Mouse (Mus musculus) heart, embryonic 12.5 days (tissue): ENCODE data around the gene Zcchc7. TPM values are rescaled to one million over a fixed set of nuclear protein-coding genes. Genes with fewer than 3 reads are reported as not detected.

Experiments
- ATAC-seq: fragments of 200-750 bp; cut with Nextera tagmentation; 2 replicates; pipeline ENCODE4 v1.8.0; 2017; ENCODE audit warnings: moderate TSS enrichment, moderate library complexity; ENCODE audit not compliant: insufficient number of reproducible peaks, low FRiP score
- H3K27ac ChIP-seq: fragments of 300-500 bp; sonication (generic); 2 replicates; pipeline ENCODE4 v1.5.1; 2016; ENCODE audit warnings: mild to moderate bottlenecking, moderate library complexity; ENCODE audit not compliant: poor library complexity, severe bottlenecking
- H3K27me3 ChIP-seq: fragments of 300-500 bp; sonication (generic); replicated peaks from 2 replicates; pipeline ENCODE4 v1.6.1; 2016; ENCODE audit warnings: mild to moderate bottlenecking, moderate library complexity
- H3K36me3 ChIP-seq: fragments of 300-500 bp; sonication (generic); 2 replicates; pipeline ENCODE4 v1.6.1; 2016; ENCODE audit warnings: mild to moderate bottlenecking, moderate library complexity
- H3K4me1 ChIP-seq: fragments of 300-500 bp; sonication (generic); replicated peaks from 2 replicates; pipeline ENCODE4 v1.6.1; 2016; ENCODE audit warnings: mild to moderate bottlenecking
- H3K4me2 ChIP-seq: fragments of 300-500 bp; sonication (generic); 2 replicates; pipeline ENCODE4 v1.6.1; 2016; ENCODE audit warnings: mild to moderate bottlenecking, moderate library complexity
- H3K4me3 ChIP-seq: fragments of 300-500 bp; sonication (generic); 2 replicates; pipeline ENCODE4 v1.5.1; 2016; ENCODE audit warnings: mild to moderate bottlenecking
- H3K9ac ChIP-seq: fragments of 300-500 bp; sonication (generic); 2 replicates; pipeline ENCODE4 v1.6.1; 2016; ENCODE audit warnings: mild to moderate bottlenecking, moderate library complexity
- H3K9me3 ChIP-seq: fragments of 300-500 bp; sonication (generic); replicated peaks from 2 replicates; pipeline ENCODE4 v1.6.1; 2016; ENCODE audit warnings: mild to moderate bottlenecking, moderate library complexity
- WGBS: fragments of 180-500 bp; shearing (Covaris S2); methylation state at CpG from one replicate; pipeline ENCODE4 v1.1.7; 2016; 5-methylcytosine and 5-hydroxymethylcytosine counted together
- polyA plus RNA-seq: library from polyadenylated mRNA; unstranded; fragments of >200 nt; fragmentation: Nextera tagmentation; extraction: Ambion mirVana; gene quantifications from 2 replicates; pipeline ENCODE4 v1.2.1, GENCODE M21; 2016

Zcchc7 gene
- polyA plus RNA-seq, 1 experiment from 2014 or later, result 22.0 TPM

- no peak for ATAC-seq
- Histone ChIP-seq H3K27me3 (no peaks in the 10 kb centered on the region), H3K27ac (no peak overlapping the region), H3K4me3 (no peak overlapping the region), H3K4me1 (0 out of 2 replicates have a peak, but pooled peaks cover 3% of the 10 kb centered on the region), H3K9ac (no peak overlapping the region), H3K9me3 (no peaks in the 10 kb centered on the region), H3K36me3 (no peaks in the 10 kb centered on the region), H3K4me2 (no peak overlapping the region)
- 72% methylated on average over 2 of the region's 2 CpGs for WGBS
Measured at GRCm38 (mm10) chr4:44776651-44777050, 21.0 kb downstream of the Zcchc7 start.

DNA sequence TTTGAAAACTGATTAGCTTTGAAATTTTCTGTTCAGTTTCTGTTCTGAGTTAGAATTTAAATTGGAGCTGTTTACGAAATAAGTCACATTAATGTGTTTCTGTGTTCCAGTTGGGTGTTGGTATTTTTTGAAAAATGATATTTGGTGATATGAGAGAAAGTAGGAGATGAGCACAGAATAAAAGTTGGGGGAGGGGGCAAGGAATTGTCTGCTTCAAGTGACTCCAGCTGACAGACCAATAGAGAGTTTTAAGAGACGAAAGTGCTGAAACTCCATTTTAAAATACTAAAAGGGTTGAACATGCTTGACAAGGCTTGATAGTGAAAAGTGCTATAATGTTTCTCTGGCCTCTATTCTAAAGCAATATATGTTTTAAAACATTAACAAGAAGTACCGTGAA, 21.4 kb downstream of the Zcchc7 start:
- Histone ChIP-seq H3K4me1 (0 out of 2 replicates have a peak, but pooled peaks cover 3% of the 10 kb centered on the region), H3K27me3 (no peaks in the 10 kb centered on the region), H3K9me3 (no peaks in the 10 kb centered on the region), H3K36me3 (no peaks in the 10 kb centered on the region), H3K4me2 (no peak overlapping the region), H3K27ac (no peak overlapping the region), H3K4me3 (no peak overlapping the region), H3K9ac (no peak overlapping the region)
- no peak for ATAC-seq
- WGBS, result 84% methylated on average over 3 of the region's 3 CpGs

DNA sequence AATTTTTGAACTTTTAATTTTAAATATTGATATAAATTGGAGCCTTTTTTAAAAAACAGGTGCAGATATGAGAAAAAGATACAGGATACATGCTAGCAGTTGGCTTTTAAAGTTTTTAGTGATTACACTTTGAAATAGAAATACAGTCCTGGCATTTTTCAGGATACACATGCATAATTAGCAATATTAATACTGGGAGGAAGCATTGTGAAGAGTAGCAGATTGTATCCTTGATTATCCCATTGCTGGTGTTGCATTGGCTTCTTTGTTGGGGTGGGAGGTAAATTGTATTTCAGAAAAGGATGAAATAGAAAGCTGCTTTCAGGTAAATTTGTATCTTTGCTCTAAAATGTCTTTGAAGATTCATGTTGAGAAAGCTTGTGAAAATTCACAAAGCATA, 22.0 kb downstream of the Zcchc7 start:
- Histone ChIP-seq H3K27ac (no peak overlapping the region), H3K4me3 (no peak overlapping the region), H3K9ac (no peak overlapping the region), H3K36me3 (no peaks in the 10 kb centered on the region), H3K4me1 (0 out of 2 replicates have a peak, but pooled peaks cover 3% of the 10 kb centered on the region), H3K27me3 (no peaks in the 10 kb centered on the region), H3K9me3 (no peaks in the 10 kb centered on the region), H3K4me2 (no peak overlapping the region)
- no peak for ATAC-seq

DNA sequence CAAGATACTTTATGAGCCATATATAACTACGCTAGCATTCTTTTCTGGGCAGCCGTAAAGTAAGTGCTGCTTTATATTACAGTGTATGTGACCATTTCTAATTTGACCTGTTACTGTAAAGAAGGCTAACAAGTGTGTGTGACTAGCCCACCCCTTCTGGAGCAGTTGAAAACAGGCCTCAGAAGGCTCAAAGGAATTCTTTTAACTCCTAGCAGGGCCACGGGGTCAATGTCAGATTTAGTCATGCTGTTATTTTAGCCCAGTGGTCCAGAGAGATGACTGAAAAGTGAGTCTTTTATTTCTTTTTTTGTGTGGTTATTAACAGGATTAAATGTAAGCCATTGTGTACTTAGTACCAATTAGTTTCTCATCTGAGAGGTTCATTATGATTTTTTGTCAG, 22.6 kb downstream of the Zcchc7 start:
- Histone ChIP-seq H3K27me3 (no peaks in the 10 kb centered on the region), H3K27ac (no peak overlapping the region), H3K4me1 (0 out of 2 replicates have a peak, but pooled peaks cover 3% of the 10 kb centered on the region), H3K9me3 (no peaks in the 10 kb centered on the region), H3K4me2 (no peak overlapping the region), H3K9ac (no peak overlapping the region), H3K36me3 (no peaks in the 10 kb centered on the region), H3K4me3 (no peak overlapping the region)
- WGBS, result 58% methylated on average over 3 of the region's 3 CpGs
- ATAC-seq, result no peak

- H3K9me3 ChIP-seq, result no peaks in the 10 kb centered on the region
- 80% methylated on average over 4 of the region's 4 CpGs for WGBS
- 0 out of 2 replicates have a peak, but pooled peaks cover 3% of the 10 kb centered on the region for H3K4me1 ChIP-seq
- H3K9ac ChIP-seq, result no peak overlapping the region
- ATAC-seq, result no peak
- H3K27me3 ChIP-seq, result no peaks in the 10 kb centered on the region
- no peak overlapping the region for H3K27ac ChIP-seq
- no peak overlapping the region for H3K4me2 ChIP-seq
- H3K36me3 ChIP-seq, result no peaks in the 10 kb centered on the region
- no peak overlapping the region for H3K4me3 ChIP-seq
Measured at GRCm38 (mm10) chr4:44780462-44781157, 24.9 kb downstream of the Zcchc7 start.

- no peak overlapping the region for H3K4me2 ChIP-seq
- no peak overlapping the region for H3K4me3 ChIP-seq
- no peak overlapping the region for H3K9ac ChIP-seq
- no peak for ATAC-seq
- 0 out of 2 replicates have a peak, but pooled peaks cover 3% of the 10 kb centered on the region for H3K4me1 ChIP-seq
- no peaks in the 10 kb centered on the region for H3K36me3 ChIP-seq
- H3K27ac ChIP-seq, result no peak overlapping the region
- 91% methylated on average over 1 of the region's 1 CpGs for WGBS
- H3K9me3 ChIP-seq, result no peaks in the 10 kb centered on the region
- no peaks in the 10 kb centered on the region for H3K27me3 ChIP-seq
Measured at GRCm38 (mm10) chr4:44781494-44781893, 25.8 kb downstream of the Zcchc7 start.

- no peak overlapping the region for H3K4me3 ChIP-seq
- no peak overlapping the region for H3K4me2 ChIP-seq
- no peaks in the 10 kb centered on the region for H3K36me3 ChIP-seq
- WGBS, result 49% methylated on average over 6 of the region's 6 CpGs
- ATAC-seq, result no peak
- H3K9me3 ChIP-seq, result no peaks in the 10 kb centered on the region
- H3K4me1 ChIP-seq, result no peaks in the 10 kb centered on the region
- no peak overlapping the region for H3K27ac ChIP-seq
- no peak overlapping the region for H3K9ac ChIP-seq
- no peaks in the 10 kb centered on the region for H3K27me3 ChIP-seq
Measured at GRCm38 (mm10) chr4:44783566-44784292, 28.1 kb downstream of the Zcchc7 start.

DNA sequence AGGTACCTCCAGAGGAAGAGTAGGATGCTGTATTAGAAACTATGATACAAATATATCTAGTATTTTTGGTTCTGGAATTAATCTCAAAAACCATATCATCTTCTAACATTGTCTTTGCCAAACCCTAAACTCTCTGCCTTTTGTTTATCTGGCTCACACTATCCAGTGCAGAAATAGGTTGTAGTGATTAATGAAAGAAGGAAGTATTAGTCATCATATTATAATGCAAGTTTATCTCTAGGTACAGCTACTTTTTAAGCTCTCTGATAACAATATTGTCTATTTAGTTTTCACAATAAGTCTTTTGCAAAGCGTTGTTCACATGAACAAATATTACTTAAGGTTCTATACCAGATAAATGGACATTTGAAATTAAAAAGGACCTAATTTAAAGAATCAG, 57.2 kb downstream of the Zcchc7 start:
- H3K4me3 ChIP-seq, result no peak overlapping the region
- no peak overlapping the region for H3K9ac ChIP-seq
- no peak overlapping the region for H3K27ac ChIP-seq
- no peak for ATAC-seq
- WGBS, result 69% methylated on average over 1 of the region's 1 CpGs
- H3K27me3 ChIP-seq, result no peaks in the 10 kb centered on the region
- no peak overlapping the region for H3K4me2 ChIP-seq
- H3K9me3 ChIP-seq, result no peaks in the 10 kb centered on the region
- no peaks in the 10 kb centered on the region for H3K36me3 ChIP-seq
- H3K4me1 ChIP-seq, result peaks cover 7% of the 10 kb centered on the region

DNA sequence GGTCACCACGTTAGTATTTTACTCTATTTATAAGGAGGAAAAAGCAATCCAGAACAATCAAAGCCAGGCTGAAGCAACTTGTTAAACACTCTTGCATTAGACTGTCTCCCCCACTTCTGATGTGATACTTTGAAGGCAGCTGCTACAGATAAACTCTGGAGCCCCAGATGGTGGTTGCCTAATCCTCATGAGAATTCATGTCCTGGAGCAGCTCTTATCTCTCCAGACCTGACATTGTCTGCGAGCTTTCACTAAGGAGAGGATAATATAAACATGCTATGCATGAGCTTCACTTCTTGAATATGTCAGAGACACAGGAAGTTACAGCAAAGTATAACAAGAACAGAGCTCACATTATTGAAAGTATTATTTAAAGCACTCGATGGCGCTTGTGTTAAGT, 58.1 kb downstream of the Zcchc7 start:
- Histone ChIP-seq H3K27ac (peak overlapping the region; percentile 35), H3K4me1 (peaks cover 7% of the 10 kb centered on the region), H3K9me3 (no peaks in the 10 kb centered on the region), H3K27me3 (no peaks in the 10 kb centered on the region), H3K9ac (no peak overlapping the region), H3K4me3 (no peak overlapping the region), H3K36me3 (no peaks in the 10 kb centered on the region), H3K4me2 (peak overlapping the region; percentile 33; the same call in 1 of the 2 replicates)
- peak; percentile 57; the same call in 1 of the 2 replicates for ATAC-seq
- 16% methylated on average over 4 of the region's 4 CpGs for WGBS

DNA sequence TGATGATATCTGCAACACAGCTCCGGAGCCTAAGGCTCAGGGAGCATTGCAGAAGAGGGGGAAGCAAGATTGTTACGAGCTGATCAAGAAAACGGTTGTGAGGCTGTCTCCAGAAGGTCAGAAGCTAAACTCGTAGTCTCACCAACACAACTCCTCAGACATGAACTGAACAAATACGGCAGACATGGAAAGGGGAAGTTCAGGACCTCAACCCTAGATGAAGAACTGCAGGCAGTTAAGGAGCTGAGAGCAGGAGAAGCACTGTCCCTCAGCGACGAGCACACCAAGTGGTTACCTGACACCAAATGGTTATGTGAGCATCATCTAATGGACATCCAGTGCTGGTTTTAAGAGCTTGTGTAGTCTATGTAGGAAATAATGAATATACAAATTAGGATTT, 60.9 kb downstream of the Zcchc7 start:
- Histone ChIP-seq H3K36me3 (no peaks in the 10 kb centered on the region), H3K9ac (no peak overlapping the region), H3K4me1 (peaks cover 7% of the 10 kb centered on the region), H3K27ac (no peak overlapping the region), H3K9me3 (no peaks in the 10 kb centered on the region), H3K4me2 (no peak overlapping the region; the same call in 1 of the 2 replicates), H3K27me3 (no peaks in the 10 kb centered on the region), H3K4me3 (no peak overlapping the region)
- no peak for ATAC-seq
- WGBS, result 52% methylated on average over 7 of the region's 7 CpGs

GRCm38 (mm10) chr4:44830609-44831008, 74.9 kb downstream of the Zcchc7 start:
- no peak for ATAC-seq
- Histone ChIP-seq H3K27ac (no peak overlapping the region), H3K9ac (no peak overlapping the region), H3K4me1 (no peaks in the 10 kb centered on the region), H3K4me3 (no peak overlapping the region), H3K4me2 (no peak overlapping the region), H3K27me3 (no peaks in the 10 kb centered on the region), H3K9me3 (no peaks in the 10 kb centered on the region), H3K36me3 (no peaks in the 10 kb centered on the region)
- WGBS, result 85% methylated on average over 3 of the region's 3 CpGs
